Mouse (Mus musculus): ENCODE measurements at regions not wholly inside any gene's neighbourhood (a gene's known extent, or its start where the extent isn't known, plus 50 kb on each side); places are given as distances from the start of the nearest gene placed in this dataset.
A peak's percentile ranks its signal among the peaks of the same experiment; 100 is the strongest.

DNA sequence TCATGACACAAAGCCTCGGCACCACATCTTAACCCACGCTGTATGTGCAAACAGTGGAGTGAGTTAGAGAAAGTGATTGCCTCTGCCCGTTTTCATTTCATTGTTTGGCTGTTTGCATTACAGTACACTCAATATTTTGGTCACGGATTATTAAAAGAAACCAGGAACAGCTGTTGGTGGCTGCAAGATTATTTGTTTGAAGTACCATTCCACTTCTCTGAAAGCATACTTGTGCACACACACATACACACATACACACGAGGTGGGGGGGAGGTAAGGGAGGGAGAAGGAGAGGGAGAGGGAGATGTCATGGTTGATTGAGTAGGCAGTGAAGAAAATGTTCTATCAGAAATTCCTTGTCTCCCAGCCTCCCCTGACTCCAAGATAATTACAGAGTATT lies 85.5 kb upstream of the Rnd3 start:
- Histone ChIP-seq H3K9ac (replicated peaks; ENCODE audit: low read length) (no peak overlapping the region), H3K4me1 (ENCODE audit: control insufficient read depth, insufficient read depth, low read length) (no peaks in the 10 kb centered on the region), H3K4me2 (ENCODE audit: low read depth, low read length) (no peak overlapping the region), H3K4me3 (ENCODE audit: low read depth, low read length) (no peak overlapping the region), H3K36me3 (replicated peaks; ENCODE audit: control insufficient read depth, insufficient read depth, low read depth, low read length) (no peaks in the 10 kb centered on the region), H3K27ac (replicated peaks; ENCODE audit: low read depth, low read length) (no peak overlapping the region), H3K27me3 (ENCODE audit: control insufficient read depth, insufficient read depth, low read length) (no peaks in the 10 kb centered on the region), H3K9me3 (replicated peaks; ENCODE audit: control insufficient read depth, low read length) (no peaks in the 10 kb centered on the region)
- DNase-seq (ENCODE audit: low spot score) (peak; percentile 68), ATAC-seq (replicated peaks; ENCODE audit: insufficient number of reproducible peaks, low FRiP score, low TSS enrichment, low read depth) (no peak; the same call in 1 of the 2 replicates)
- 56% methylated on average over 5 of the region's 5 CpGs for WGBS

DNA sequence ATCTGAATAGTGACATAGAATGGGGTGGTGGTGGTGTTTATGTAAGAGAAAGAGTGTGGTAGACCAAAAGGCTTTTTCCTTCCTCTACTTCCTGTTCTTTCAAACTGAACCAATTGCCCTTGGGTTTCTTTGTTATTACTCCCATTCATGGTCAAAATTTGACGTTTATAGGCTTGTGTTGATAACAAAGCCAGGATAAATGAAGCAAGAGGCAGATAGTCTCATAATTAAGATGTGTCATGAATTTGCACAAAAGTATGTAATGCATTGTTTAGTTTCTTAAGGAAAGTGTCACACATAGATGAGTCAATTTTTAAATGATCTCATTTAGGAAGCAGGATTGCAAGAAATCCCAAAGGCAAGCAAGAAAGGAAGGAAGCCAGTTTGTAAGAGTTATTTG lies 73.9 kb upstream of the Rnd3 start:
- Histone ChIP-seq H3K4me2 (ENCODE audit: low read depth, low read length) (no peak overlapping the region), H3K4me1 (ENCODE audit: control insufficient read depth, insufficient read depth, low read length) (no peaks in the 10 kb centered on the region), H3K9ac (replicated peaks; ENCODE audit: low read length) (no peak overlapping the region), H3K4me3 (ENCODE audit: low read depth, low read length) (no peak overlapping the region), H3K9me3 (replicated peaks; ENCODE audit: control insufficient read depth, low read length) (no peaks in the 10 kb centered on the region), H3K27me3 (ENCODE audit: control insufficient read depth, insufficient read depth, low read length) (no peaks in the 10 kb centered on the region), H3K27ac (replicated peaks; ENCODE audit: low read depth, low read length) (no peak overlapping the region), H3K36me3 (replicated peaks; ENCODE audit: control insufficient read depth, insufficient read depth, low read depth, low read length) (no peaks in the 10 kb centered on the region)
- ATAC-seq (replicated peaks; ENCODE audit: insufficient number of reproducible peaks, low FRiP score, low TSS enrichment, low read depth), result no peak
- 39% methylated on average over 1 of the region's 1 CpGs for WGBS
- DNase-seq (ENCODE audit: low spot score), result no peak

DNA sequence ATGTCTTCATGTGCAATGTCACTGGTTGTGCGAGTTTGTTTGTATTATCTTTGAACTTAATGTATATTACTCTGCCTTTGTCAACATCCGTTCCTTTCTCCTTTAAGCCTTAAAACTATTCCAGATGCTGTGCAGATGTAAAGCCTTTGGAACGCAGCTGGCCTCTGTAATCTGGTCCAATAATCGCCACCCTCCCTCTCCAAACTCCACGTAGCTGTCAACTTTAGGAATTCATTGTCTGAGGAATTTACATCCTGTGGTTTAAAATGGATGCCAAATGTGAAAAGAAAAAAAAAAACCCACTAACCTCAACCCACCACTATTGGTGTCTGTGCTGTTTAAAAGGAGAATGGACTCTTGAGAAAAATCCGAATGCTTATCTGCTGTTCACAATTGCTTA lies 70.8 kb upstream of the Rnd3 start:
- DNase-seq (ENCODE audit: low spot score), result peak; percentile 88
- H3K27ac ChIP-seq (replicated peaks; ENCODE audit: low read depth, low read length), result no peak overlapping the region
- H3K9me3 ChIP-seq (replicated peaks; ENCODE audit: control insufficient read depth, low read length), result no peaks in the 10 kb centered on the region
- no peak overlapping the region for H3K9ac ChIP-seq (replicated peaks; ENCODE audit: low read length)
- no peaks in the 10 kb centered on the region for H3K36me3 ChIP-seq (replicated peaks; ENCODE audit: control insufficient read depth, insufficient read depth, low read depth, low read length)
- no peak overlapping the region for H3K4me3 ChIP-seq (ENCODE audit: low read depth, low read length)
- H3K4me2 ChIP-seq (ENCODE audit: low read depth, low read length), result no peak overlapping the region
- no peaks in the 10 kb centered on the region for H3K4me1 ChIP-seq (ENCODE audit: control insufficient read depth, insufficient read depth, low read length)
- WGBS, result 19% methylated on average over 6 of the region's 6 CpGs
- ATAC-seq (replicated peaks; ENCODE audit: insufficient number of reproducible peaks, low FRiP score, low TSS enrichment, low read depth), result 0 out of 2 replicates have a peak, but pooled peaks have one; percentile 23
- H3K27me3 ChIP-seq (ENCODE audit: control insufficient read depth, insufficient read depth, low read length), result no peaks in the 10 kb centered on the region

DNA sequence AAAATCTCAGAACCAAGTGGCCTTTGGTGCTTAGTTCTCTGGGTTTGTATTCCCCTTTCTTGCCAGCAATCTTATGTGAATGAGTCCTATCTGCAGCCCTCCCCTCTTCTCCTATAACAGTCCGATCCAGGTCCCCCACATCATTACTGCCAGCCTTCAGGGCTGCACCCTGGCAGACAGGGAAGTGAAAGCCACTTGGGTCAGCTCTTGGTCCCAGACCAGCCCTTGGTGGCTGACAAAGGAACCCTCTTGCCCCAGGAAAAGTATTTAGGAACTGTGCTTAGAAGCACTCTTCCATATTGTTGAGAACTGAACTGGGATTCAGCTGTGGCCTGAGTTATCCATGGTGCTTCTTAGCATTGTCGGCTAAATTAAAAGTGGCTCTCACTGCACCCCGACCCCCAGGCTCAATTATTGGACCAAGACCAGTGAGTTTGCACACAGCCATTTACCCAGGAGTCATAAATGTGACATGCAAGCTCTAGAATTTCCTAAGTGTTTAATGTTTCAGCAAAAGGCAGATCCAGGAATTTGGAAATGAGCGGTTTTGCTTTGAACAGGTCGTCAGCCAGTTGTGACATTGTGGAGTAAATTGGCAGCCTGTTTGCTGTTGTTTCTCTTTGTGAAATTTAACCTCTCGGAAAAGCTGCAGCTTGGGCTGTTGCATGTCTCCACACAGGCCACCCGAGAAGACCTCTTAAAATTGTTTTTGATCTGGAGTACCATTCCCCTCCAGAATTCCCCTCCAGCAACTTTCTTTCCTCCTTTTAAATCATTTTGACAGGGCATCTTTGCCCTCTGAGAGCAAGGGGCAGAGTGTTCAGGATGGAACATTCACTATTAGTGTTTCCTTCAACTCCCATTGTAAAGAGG lies 58.5 kb upstream of the Rnd3 start:
- 34% methylated on average over 7 of the region's 7 CpGs for WGBS
- no peak overlapping the region for H3K4me3 ChIP-seq (ENCODE audit: low read depth, low read length)
- peak overlapping the region; percentile 52; the same call in 1 of the 2 replicates for H3K27ac ChIP-seq (replicated peaks; ENCODE audit: low read depth, low read length)
- H3K27me3 ChIP-seq (ENCODE audit: control insufficient read depth, insufficient read depth, low read length), result no peaks in the 10 kb centered on the region
- H3K9ac ChIP-seq (replicated peaks; ENCODE audit: low read length), result no peak overlapping the region
- DNase-seq (ENCODE audit: low spot score), result peak; percentile 59
- H3K36me3 ChIP-seq (replicated peaks; ENCODE audit: control insufficient read depth, insufficient read depth, low read depth, low read length), result no peaks in the 10 kb centered on the region
- ATAC-seq (replicated peaks; ENCODE audit: insufficient number of reproducible peaks, low FRiP score, low TSS enrichment, low read depth), result no peak
- no peaks in the 10 kb centered on the region for H3K4me1 ChIP-seq (ENCODE audit: control insufficient read depth, insufficient read depth, low read length)
- no peak overlapping the region for H3K4me2 ChIP-seq (ENCODE audit: low read depth, low read length)
- H3K9me3 ChIP-seq (replicated peaks; ENCODE audit: control insufficient read depth, low read length), result no peaks in the 10 kb centered on the region

DNA sequence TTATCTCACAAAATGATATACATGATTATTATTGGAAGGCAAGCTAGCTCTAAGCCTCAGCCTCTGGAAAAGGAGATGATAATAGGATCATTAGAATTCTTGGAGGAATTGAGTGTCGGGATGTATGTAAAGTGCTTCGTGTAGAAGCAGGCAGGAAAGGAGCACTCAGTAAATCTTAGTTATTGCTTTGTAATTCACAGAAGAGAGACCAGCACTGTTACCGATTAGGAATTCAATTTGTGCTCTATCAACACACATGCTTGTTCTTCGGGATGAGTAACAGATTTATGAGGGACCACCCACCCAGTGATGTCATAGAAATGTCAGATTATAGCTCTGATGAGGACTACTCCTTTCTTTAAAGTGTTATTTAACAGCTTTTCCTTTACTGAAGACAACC lies 57.4 kb upstream of the Rnd3 start:
- no peak overlapping the region for H3K4me3 ChIP-seq (ENCODE audit: low read depth, low read length)
- no peaks in the 10 kb centered on the region for H3K4me1 ChIP-seq (ENCODE audit: control insufficient read depth, insufficient read depth, low read length)
- 40% methylated on average over 4 of the region's 4 CpGs for WGBS
- H3K9ac ChIP-seq (replicated peaks; ENCODE audit: low read length), result no peak overlapping the region
- H3K4me2 ChIP-seq (ENCODE audit: low read depth, low read length), result no peak overlapping the region
- no peak overlapping the region for H3K27ac ChIP-seq (replicated peaks; ENCODE audit: low read depth, low read length)
- H3K27me3 ChIP-seq (ENCODE audit: control insufficient read depth, insufficient read depth, low read length), result no peaks in the 10 kb centered on the region
- DNase-seq (ENCODE audit: low spot score) (no peak), ATAC-seq (replicated peaks; ENCODE audit: insufficient number of reproducible peaks, low FRiP score, low TSS enrichment, low read depth) (no peak)
- no peaks in the 10 kb centered on the region for H3K9me3 ChIP-seq (replicated peaks; ENCODE audit: control insufficient read depth, low read length)
- no peaks in the 10 kb centered on the region for H3K36me3 ChIP-seq (replicated peaks; ENCODE audit: control insufficient read depth, insufficient read depth, low read depth, low read length)

Measured in embryonic facial prominence, embryonic 11.5 days (tissue).